Mouse (Mus musculus): ENCODE measurements around the gene Fam53b.

DNA sequence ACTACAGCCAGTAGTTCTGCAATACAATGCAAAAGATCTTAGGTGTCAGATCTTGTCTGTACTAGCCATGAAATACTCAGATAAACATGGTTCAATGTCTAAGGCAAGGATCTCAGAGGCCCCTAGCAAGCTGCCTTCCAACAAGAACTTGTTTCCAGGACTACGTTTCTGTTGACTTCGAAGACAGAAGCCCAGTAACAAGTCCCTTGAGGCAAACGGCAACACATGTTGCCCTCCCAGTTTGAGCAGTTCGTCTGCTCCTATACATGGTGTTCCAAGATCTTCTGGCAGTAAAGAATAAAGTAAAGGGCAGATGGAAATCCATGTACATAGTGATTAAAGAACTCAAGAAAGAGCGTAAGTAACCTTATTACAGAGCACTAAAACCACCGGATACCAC lies 39.7 kb upstream of the Fam53b start:
- TF ChIP-seq POLR2A (IDR thresholded peaks at IDR 0.05; ENCODE audit: extremely low read depth, insufficient read depth, low read length) (no peak), CTCF (IDR thresholded peaks at IDR 0.05; ENCODE audit: extremely low read depth, insufficient read depth, low read length) (no peak)
